Mouse (Mus musculus): Measurements from ENCODE around the gene Pgbd5. TPM values are rescaled to one million over a fixed set of nuclear protein-coding genes. Genes with fewer than 3 reads are reported as not detected.

Gene Pgbd5
- polyA plus RNA-seq, 1 experiment from 2014 or later, result 1.9 TPM

DNA sequence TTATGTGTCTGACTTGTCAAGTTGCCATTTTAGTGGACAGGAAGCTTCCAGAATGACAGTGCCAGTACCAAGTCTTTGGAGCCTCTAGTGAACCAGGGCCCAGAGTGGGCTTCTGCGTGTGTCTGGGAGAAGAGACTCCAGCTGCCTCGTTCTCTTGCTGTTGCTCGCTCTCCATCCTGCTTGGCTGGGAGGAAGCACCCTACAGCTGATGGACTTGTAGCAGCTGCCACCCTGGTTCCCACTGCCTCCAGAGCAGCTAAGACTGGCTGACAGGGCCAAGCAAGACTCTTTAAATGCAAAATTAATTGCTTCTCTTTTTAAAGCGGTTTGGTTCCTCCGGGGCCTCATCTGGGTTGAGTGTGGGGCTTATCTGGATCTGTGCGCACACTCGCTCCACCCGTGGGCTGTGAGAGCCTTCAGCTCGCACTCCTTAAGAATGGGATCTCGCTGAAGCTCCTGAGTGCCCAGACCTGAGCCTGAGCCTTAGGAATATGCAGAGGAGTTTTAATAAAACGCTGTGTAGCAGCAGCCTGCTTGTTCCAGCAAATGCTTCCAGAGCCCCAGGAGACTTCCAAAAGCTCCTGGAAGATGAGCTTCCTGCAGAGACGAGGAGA, 118.1 kb downstream of the Pgbd5 start:
- H3K36me3 ChIP-seq (ENCODE audit: control insufficient read depth, insufficient read depth, low read length), result peaks cover 9% of the 10 kb centered on the region
- H3K4me2 ChIP-seq, result no peak overlapping the region
- no peaks in the 10 kb centered on the region for H3K9me3 ChIP-seq (replicated peaks; ENCODE audit: control insufficient read depth, low read length)
- no peak overlapping the region for H3K4me3 ChIP-seq (ENCODE audit: low read depth, low read length)
- H3K9ac ChIP-seq (ENCODE audit: low read depth, low read length), result no peak overlapping the region
- peaks cover 30% of the 10 kb centered on the region for H3K4me1 ChIP-seq (ENCODE audit: control insufficient read depth, insufficient read depth, low read length)
- ATAC-seq (replicated peaks; ENCODE audit: insufficient number of reproducible peaks, low FRiP score, low TSS enrichment), result no peak
- no peaks in the 10 kb centered on the region for H3K27me3 ChIP-seq (ENCODE audit: control insufficient read depth, insufficient read depth, low read length)
- H3K27ac ChIP-seq (ENCODE audit: low read depth, low read length), result no peak overlapping the region
- 54% methylated on average over 12 of the region's 12 CpGs for WGBS (ENCODE audit: insufficient replicate concordance)

- Histone ChIP-seq H3K27me3 (ENCODE audit: control insufficient read depth, insufficient read depth, low read length) (no peaks in the 10 kb centered on the region), H3K9ac (ENCODE audit: low read depth, low read length) (no peak overlapping the region), H3K4me2 (no peak overlapping the region), H3K36me3 (ENCODE audit: control insufficient read depth, insufficient read depth, low read length) (0 out of 2 replicates have a peak, but pooled peaks cover 5% of the 10 kb centered on the region), H3K4me1 (ENCODE audit: control insufficient read depth, insufficient read depth, low read length) (peaks cover 46% of the 10 kb centered on the region), H3K27ac (ENCODE audit: low read depth, low read length) (no peak overlapping the region), H3K9me3 (replicated peaks; ENCODE audit: control insufficient read depth, low read length) (no peaks in the 10 kb centered on the region), H3K4me3 (ENCODE audit: low read depth, low read length) (no peak overlapping the region)
- no peak for ATAC-seq (replicated peaks; ENCODE audit: insufficient number of reproducible peaks, low FRiP score, low TSS enrichment)
- WGBS (ENCODE audit: insufficient replicate concordance), result 76% methylated on average over 4 of the region's 4 CpGs
Measured at GRCm38 (mm10) chr8:124319316-124319652, 120.2 kb downstream of the Pgbd5 start.

Other genes starting within 250 kb of the Pgbd5 start
- gene Galnt2, start 208.3 kb downstream of the Pgbd5 start, polyA plus RNA-seq (2014; fragmentation: Nextera tagmentation; extraction: Ambion mirVana), result 63.2 and 72.3 TPM in 2 replicates
- 24.6 and 28.4 TPM in 2 replicates for gene Cog2, start 81.1 kb upstream of the Pgbd5 start, polyA plus RNA-seq (2014; fragmentation: Nextera tagmentation; extraction: Ambion mirVana)
- gene Agt, start 130.0 kb upstream of the Pgbd5 start, polyA plus RNA-seq (2014; fragmentation: Nextera tagmentation; extraction: Ambion mirVana), result 0.49 and 0.59 TPM in 2 replicates
- gene Capn9, start 136.5 kb upstream of the Pgbd5 start, polyA plus RNA-seq (2014; fragmentation: Nextera tagmentation; extraction: Ambion mirVana), result not detected in 2 replicates
- gene 2310022B05Rik, start 223.7 kb upstream of the Pgbd5 start, polyA plus RNA-seq (2014; fragmentation: Nextera tagmentation; extraction: Ambion mirVana), result 38.4 and 42.9 TPM in 2 replicates